Mouse (Mus musculus): ENCODE results near the gene Crbn.

Gene Crbn

DNA sequence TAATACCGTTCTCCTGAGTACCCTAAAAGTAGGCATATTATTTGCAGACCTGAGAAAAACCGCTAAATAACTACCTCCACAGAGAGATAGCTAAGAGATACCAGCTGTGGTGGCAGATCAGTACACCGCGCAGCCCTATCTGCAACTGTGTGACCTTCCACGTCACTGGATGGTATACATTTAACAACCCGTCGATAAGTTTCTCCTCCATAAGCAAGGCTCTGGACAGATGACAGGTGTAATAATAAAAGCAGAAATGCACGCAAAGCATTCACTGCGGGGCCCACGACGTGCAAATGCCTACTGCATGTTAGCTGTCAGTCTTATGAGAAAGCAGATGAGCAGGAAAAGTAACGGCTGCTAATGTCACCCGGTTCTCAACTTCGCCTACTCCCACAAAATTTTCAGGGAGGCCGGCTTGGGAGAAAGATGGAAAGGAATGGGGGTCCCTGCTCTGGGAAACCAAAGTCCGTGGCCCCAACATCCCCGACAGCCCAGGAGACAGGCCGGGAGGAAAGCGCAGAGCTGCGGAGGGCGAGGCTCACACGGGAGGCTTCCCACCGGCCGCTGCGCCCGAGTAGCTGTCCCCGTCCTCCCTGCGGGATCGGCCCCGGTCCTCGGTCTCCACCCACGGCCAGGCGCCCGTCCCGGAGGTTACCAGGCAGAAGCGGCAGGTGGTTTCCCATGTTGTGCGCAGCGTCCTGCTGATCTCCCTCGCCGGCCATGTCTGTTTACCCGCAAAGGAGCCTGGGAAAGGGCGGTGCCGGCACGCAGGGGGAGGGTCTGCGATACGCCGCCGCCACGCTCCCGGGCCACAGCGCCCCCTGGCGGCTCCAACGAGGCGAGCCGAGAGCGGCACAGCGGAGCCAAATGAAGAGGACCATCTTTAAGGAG lies at the start of gene Crbn:
Crbn (minus strand) TSS at position 745 of the 894 bp plus-strand sequence.
- peak; percentile 91 to 92 for DNase-seq (ENCODE audit: low read depth in 2 of 2, low spot score in 2 of 2)

- DNase-seq (ENCODE audit: low read depth in 2 of 2, low spot score in 2 of 2), result no peak
These were observed 40.3 kb upstream of the Crbn start for GRCm38 (mm10) chr6:106840181-106840580.

DNA sequence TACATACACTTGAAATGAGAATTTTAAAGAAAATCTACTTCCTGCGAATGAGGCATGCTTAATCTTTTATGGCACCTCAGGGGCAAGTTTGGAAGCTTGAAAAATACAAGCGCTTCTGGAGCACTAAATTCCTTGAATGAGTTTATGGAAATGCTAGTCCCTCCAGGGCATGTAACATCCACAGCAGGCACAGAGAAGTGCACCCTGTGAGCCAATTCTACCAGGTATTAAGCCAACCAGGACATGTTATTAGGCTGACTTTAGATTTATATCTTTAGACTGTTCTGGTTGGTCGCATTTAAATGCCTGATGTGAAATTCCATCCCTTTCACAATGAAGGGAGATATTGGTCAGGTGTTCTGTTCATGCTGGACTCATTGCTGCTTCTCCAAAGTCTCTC lies 38.2 kb upstream of the Crbn start:
- no peak for DNase-seq (ENCODE audit: low read depth in 2 of 2, low spot score in 2 of 2)

GRCm38 (mm10) chr6:106835316-106835715 lies 35.4 kb upstream of the Crbn start:
- DNase-seq (ENCODE audit: low read depth in 2 of 2, low spot score in 2 of 2), result no peak

GRCm38 (mm10) chr6:106822329-106822728 lies 22.5 kb upstream of the Crbn start:
- DNase-seq (ENCODE audit: low read depth in 2 of 2, low spot score in 2 of 2), result no peak

GRCm38 (mm10) chr6:106820566-106820965 lies 20.7 kb upstream of the Crbn start:
- no peak for DNase-seq (ENCODE audit: low read depth in 2 of 2, low spot score in 2 of 2)

DNA sequence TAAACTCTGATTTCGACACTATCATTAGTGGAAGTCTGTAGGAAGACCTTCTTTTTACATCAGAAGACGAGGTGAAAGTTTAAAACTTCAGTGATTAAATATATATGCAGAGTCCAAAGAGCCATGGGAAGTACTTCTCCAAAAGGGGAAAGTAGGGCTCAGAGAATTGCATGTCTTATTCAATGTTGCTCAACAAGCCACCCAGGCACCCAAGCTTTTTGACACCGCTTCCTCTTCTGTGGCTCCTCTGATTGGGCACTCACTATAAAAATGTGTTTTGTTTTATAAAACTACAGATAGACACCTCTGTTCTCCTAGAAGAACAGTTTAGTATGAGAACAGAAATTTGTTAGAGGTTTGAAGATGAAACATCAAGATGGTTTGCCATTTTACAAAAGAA lies 20.0 kb upstream of the Crbn start:
- no peak for DNase-seq (ENCODE audit: low read depth in 2 of 2, low spot score in 2 of 2)

GRCm38 (mm10) chr6:106819246-106819645 lies 19.4 kb upstream of the Crbn start:
- no peak for DNase-seq (ENCODE audit: low read depth in 2 of 2, low spot score in 2 of 2)

- DNase-seq (ENCODE audit: low read depth in 2 of 2, low spot score in 2 of 2), result no peak
These were observed 10.8 kb upstream of the Crbn start for GRCm38 (mm10) chr6:106810686-106811085.

GRCm38 (mm10) chr6:106809161-106809560 lies 9.3 kb upstream of the Crbn start:
- DNase-seq (ENCODE audit: low read depth in 2 of 2, low spot score in 2 of 2), result no peak

DNA sequence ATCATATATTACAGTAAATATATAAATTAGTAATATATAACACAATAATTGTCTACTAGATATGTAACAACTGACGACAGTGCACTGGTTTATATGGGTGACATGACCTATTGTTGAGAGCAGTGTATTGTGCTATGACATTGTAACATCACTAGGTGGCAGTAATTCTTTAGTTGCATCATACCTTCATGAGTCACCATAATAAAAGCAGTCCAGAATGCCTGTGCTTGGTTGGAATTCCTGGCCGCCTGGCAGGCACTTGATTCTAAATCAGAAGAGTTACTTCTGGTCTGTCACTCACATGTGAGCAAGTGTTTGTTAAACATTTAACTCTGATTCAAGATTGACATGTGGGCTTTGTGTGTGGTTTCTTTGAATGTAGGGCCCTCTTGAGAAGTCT lies 5.0 kb upstream of the Crbn start:
- no peak for DNase-seq (ENCODE audit: low read depth in 2 of 2, low spot score in 2 of 2)

DNA sequence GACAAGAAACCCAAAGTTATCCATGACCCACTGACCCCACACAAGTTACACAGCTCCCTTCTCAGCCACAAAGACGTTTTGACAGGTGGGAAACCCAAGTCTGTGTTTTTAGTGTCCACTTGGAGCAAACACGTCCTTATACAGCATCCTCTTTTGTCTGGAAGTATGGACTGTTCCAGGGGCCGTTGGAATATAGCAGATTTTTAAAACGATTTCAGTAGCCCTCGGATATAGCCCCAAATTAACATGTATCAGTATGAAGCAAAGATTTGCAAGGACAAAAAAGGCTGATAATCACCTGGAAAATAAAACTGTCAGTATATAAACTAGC lies 315 bp upstream of the Crbn start:
- no peak for DNase-seq (ENCODE audit: low read depth in 2 of 2, low spot score in 2 of 2)

GRCm38 (mm10) chr6:106794094-106794814 lies 5.6 kb downstream of the Crbn start:
- no peak for DNase-seq (ENCODE audit: low read depth in 2 of 2, low spot score in 2 of 2)

- DNase-seq (ENCODE audit: low read depth in 2 of 2, low spot score in 2 of 2), result no peak
These were observed 6.3 kb downstream of the Crbn start for GRCm38 (mm10) chr6:106793621-106794020.

GRCm38 (mm10) chr6:106793088-106793487 lies 6.8 kb downstream of the Crbn start:
- DNase-seq (ENCODE audit: low read depth in 2 of 2, low spot score in 2 of 2), result no peak

DNA sequence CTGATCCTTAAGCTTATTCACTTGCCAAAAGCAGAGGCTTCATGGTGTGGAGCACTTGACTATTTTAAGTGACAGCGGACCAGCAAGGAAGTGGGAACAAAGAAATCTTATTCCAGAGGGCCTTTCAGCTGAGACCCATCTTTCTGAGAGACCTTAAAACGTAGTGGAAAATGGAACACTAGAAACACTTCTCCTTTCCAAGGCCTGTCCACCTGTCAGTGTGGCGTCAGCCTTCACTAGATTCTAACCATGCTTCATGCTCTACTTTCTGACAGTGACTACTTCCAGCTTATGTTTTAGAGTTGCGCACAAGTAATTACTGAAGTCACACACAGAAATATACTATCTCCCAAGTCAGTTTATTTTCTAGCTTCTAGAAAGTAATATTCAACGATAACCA lies 7.4 kb downstream of the Crbn start:
- DNase-seq (ENCODE audit: low read depth in 2 of 2, low spot score in 2 of 2), result no peak

DNA sequence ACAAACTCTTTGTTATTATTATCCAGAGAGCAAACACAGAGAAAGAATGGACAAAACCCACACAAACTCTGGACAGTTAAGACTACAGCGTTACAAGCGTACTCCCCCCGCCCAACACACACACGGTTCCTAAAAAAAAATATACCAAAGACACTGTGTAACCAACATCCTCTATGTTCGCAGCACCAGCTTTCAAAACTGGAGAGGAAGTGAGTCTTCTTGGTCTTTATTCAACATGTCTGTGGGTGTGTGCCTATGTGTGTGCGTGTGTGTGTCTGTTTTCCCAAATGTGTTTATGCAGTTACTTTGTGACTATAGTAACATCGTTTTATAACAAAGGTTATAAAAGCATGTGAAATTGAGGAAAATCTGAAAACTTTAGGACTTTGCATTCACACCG lies 8.4 kb downstream of the Crbn start:
- DNase-seq (ENCODE audit: low read depth in 2 of 2, low spot score in 2 of 2), result no peak

GRCm38 (mm10) chr6:106787138-106787537 lies 12.7 kb downstream of the Crbn start:
- DNase-seq (ENCODE audit: low read depth in 2 of 2, low spot score in 2 of 2), result no peak

DNA sequence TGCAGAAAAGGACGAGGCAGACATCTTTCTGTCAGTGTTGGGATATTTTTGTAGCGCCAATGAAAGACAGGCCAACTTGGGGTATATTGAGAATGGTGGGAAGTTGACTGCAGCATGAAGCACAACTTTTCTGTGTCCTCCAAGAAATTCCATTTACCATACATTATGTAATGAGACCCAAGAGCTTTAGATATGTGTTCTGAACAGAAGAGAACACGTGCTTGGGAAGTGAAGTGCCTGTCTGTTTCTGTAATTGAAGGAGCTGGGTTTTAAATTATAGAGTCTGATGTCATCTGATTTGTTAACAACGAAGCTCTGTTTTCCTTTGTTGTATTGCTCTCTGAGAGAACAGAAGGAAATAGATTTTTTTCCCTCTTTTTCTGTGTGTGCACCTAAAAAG lies 29.8 kb downstream of the Crbn start:
- no peak for DNase-seq (ENCODE audit: low read depth in 2 of 2, low spot score in 2 of 2)

- DNase-seq (ENCODE audit: low read depth in 2 of 2, low spot score in 2 of 2), result no peak
These were observed 30.5 kb downstream of the Crbn start for GRCm38 (mm10) chr6:106769290-106769866.

GRCm38 (mm10) chr6:106768640-106769289 lies 31.1 kb downstream of the Crbn start, which contains the start of gene Trnt1:
Gene Trnt1 (plus strand): TSS chr6:106769120.
- DNase-seq (ENCODE audit: low read depth in 2 of 2, low spot score in 2 of 2), result peak; percentile 96 to 97

DNA sequence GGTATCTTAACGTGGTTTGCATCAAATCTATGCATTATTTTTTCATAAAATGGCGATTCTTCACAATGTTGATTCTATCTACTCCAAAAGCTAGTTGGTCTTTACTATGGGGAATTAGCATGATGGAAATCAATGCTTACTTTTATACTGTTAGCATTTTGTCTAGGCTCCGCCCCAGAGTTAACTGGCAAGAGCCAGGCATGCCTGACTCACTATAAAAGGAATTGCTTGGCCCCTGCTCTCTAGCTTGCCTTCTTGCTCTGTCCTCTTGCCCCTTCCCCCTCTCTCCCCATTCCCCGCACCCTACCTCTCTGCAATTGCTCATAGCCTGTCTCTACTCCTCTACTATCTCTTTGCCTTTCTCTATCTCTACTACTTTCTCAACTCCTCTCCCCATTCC lies 33.1 kb downstream of the Crbn start:
- no peak for DNase-seq (ENCODE audit: low read depth in 2 of 2, low spot score in 2 of 2)
